Mouse (Mus musculus): ENCODE data around the gene Kcne2. TPM values are rescaled to one million over a fixed set of nuclear protein-coding genes. Genes with fewer than 3 reads are reported as not detected.

The Kcne2 gene
- polyA plus RNA-seq, 1 experiment = not detected

GRCm38 (mm10) chr16:92313953-92314741 is 22.0 kb downstream of the Kcne2 start:
- DNase-seq (ENCODE audit: low read depth) = no peak

DNA sequence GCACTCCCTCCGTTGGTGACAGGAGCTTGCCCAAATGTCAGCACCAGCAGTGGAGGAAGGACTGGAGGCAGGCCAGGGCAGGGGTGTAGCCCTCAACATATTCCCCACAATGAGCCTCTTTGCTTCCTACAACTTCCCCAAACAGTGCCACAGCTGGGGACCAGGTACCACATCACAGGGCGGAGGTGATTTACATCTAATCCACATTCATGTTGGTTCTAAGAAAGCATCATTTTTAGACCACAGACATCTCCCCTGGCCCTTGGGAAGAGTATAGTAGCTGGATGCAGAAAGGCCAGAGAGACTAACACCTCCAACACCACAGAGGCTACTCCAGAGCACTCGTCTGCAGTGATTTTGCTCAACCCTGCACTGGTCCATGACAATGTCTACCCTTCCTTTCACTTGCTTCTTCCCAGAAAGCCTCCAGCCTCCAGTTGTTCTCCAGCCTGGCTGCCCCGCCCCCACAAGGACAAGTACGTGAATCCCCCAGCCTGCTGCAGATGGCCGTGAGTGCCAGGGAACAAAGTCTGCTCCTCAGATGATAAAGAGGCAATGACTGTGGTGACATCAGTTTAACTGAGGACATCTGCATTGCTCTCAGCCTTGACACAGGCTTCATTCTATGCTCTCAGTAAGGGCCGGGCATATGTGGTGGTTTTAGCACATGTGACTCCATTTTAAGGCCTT is 24.0 kb downstream of the Kcne2 start:
- no peak for DNase-seq (ENCODE audit: low read depth)

DNA sequence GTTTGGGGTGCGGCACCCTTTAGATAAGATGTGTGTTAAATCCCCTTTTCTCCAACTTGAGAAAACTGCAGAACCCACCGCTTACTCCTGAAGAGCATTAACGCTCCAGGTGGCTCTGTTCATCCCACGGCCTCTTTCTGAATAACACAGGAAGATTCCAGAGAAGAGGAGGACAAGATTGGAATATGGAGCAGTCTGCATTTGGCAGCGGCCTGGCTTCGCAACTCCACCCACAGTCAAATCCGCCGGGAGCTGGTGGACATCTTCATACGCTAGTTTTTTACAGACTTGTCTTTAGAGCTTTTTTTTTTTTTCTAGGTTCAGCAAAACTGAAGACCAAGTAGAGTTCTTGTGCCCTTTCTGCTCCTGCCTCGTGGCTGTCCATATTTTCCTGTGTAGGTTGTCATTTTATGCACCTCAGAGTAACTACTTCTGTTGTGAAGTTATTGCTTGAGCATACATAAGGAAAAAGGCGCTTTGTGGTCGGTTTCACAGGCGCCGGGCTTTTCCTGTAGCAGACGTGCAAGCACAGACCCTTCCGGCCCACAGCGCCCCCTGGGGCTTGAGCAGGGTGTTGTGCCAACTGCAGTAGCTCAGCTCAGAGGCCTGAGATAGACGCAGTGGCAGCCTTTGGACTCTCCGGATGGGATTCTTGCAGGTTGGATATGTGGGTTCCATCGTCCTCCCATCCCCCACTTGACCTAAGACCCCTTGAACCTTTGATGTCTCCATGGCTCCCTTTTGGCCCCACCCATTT is 27.3 kb downstream of the Kcne2 start:
- no peak for DNase-seq (ENCODE audit: low read depth)

- DNase-seq (ENCODE audit: low read depth) = no peak
Measured at GRCm38 (mm10) chr16:92320361-92320760, 28.2 kb downstream of the Kcne2 start.

DNA sequence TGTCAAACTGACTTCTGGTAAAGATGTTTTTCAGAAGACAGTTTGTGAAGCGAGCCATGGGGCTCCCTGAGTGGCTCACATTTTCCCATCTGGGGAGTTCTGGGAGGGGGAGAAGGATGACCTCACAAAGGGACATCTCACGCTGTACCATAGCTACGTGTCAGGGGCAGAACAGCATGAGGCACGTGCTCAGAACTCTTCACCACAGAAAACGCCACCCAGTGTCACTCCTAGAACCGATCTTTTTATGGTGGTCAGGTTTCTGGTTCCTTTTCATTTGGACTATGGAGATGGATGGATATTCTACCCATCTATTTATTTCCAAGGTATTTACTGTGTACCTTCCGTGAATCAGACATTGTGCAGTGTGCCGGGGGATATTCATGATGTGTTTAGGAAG is 29.2 kb downstream of the Kcne2 start, which contains the start of gene Fam243:
Gene Fam243 (minus strand): TSS at position 101 of the 400 bp plus-strand sequence.
- no peak for DNase-seq (ENCODE audit: low read depth)

GRCm38 (mm10) chr16:92324309-92325061 is 32.3 kb downstream of the Kcne2 start:
- DNase-seq (ENCODE audit: low read depth) = no peak

DNA sequence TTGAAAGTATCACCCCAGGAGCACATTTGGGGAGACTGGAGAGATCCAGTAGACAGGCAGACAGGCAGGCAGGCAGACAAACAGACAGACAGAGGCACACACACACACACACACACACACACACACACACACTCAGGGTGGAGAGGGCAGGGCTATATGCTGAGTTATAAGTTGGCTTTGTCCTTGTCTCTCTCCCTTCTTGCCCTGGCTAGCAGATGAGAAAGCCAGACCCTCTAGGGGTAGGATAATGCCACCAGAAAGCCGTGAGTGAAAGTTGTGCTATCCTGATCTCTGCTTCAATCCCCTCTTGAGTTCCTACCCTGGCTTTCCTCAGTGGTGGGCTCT is 32.8 kb downstream of the Kcne2 start:
- DNase-seq (ENCODE audit: low read depth) = no peak

GRCm38 (mm10) chr16:92327911-92328310 is 35.7 kb downstream of the Kcne2 start:
- DNase-seq (ENCODE audit: low read depth) = no peak

- no peak for DNase-seq (ENCODE audit: low read depth)
Measured at GRCm38 (mm10) chr16:92330966-92331365, 38.8 kb downstream of the Kcne2 start.

DNA sequence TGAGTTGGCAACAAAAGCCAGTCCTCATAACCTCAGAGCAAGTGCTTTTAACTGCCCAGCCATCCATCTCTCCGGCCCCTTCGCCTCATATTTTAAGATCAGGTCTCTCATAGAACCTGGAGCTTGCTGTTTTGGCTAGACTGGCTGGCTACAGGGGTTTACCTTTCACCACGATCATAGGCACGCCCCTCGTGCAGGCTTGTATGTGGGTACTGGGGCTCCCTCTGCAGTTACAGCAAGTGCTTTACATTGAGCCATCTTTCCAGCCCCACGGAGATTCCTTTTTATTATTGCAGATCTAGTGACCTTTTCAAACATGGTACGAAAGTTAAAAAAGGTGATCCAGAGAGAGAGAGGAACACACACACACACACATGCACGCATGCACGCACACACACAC is 42.4 kb downstream of the Kcne2 start:
- no peak for DNase-seq (ENCODE audit: low read depth)

GRCm38 (mm10) chr16:92336280-92336679 is 44.1 kb downstream of the Kcne2 start:
- DNase-seq (ENCODE audit: low read depth) = no peak

DNA sequence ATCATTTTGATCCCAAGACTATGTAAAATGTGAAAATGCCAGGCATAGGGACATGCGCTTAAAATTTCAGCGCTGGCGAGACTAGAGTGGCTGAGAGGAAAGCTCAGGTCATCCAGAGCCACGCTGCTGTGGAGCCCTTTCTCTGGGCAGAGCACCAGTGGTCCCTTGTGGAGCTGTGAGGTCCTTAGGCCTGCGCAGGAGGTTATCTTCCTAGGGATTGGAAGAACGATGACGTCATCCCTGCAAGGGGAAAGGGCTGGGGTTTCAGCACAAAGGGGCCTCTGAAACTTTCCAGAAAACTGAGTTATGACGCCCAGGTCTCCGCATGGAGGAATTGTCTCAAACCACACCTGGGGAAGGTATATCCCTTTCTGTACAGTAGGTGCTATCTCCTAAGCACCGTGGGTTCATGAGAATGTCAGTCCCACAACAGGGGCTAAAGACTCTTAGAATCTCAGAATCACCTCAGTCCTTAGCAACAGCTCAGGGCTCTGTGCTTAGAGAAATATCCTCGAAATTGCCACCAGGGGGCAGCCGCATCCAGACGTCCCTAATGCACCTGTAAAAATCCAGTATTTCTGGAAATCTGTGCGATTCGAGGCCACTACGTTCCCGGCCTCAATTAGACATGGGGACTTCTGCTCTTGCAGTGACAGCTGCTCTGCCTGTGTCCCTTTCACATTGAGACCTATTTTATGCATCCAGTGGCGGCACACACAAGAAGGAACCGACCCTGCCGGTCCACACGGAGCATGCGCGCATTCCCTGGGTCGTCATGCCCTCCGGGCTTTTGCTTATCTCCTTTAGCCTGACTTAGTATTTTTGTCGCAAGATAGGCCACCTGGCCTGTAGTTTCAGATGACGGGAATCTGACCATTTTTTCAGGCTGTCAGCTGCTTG is 48.7 kb downstream of the Kcne2 start:
- no peak for DNase-seq (ENCODE audit: low read depth)

GRCm38 (mm10) chr16:92345177-92345576 is 53.0 kb downstream of the Kcne2 start:
- DNase-seq (ENCODE audit: low read depth) = no peak

GRCm38 (mm10) chr16:92346297-92346916 is 54.2 kb downstream of the Kcne2 start:
- no peak for DNase-seq (ENCODE audit: low read depth)

Other genes starting within 250 kb of the Kcne2 start
- gene Mrps6, start 234.1 kb upstream of the Kcne2 start, polyA plus RNA-seq (2012; rRNA removed) = 156 and 200 TPM in 2 replicates
- gene Gm49711, start 234.1 kb upstream of the Kcne2 start, polyA plus RNA-seq (2012; rRNA removed) = 0.14 TPM in 1 of 2 replicates, not detected in the other
- 15.6 and 21.6 TPM in 2 replicates for gene Slc5a3, start 234.1 kb upstream of the Kcne2 start, polyA plus RNA-seq (2012; rRNA removed)
- 14.4 and 20.0 TPM in 2 replicates for gene Smim11, start 8.9 kb downstream of the Kcne2 start, polyA plus RNA-seq (2012; rRNA removed)
- 0.80 and 1.3 TPM in 2 replicates for gene Fam243, start 29.1 kb downstream of the Kcne2 start, polyA plus RNA-seq (2012; rRNA removed)
- 0.03 and 0.24 TPM in 2 replicates for gene Kcne1, start 67.1 kb downstream of the Kcne2 start, polyA plus RNA-seq (2012; rRNA removed)
- 14.6 and 16.9 TPM in 2 replicates for gene Rcan1, start 178.5 kb downstream of the Kcne2 start, polyA plus RNA-seq (2012; rRNA removed)
- gene Clic6, start 193.3 kb downstream of the Kcne2 start, polyA plus RNA-seq (2012; rRNA removed) = 3.2 and 4.6 TPM in 2 replicates

All from gonadal fat pad, adult 2 months (tissue).